Mouse (Mus musculus): ENCODE measurements at regions not wholly inside any gene's neighbourhood (a gene's known extent, or its start where the extent isn't known, plus 50 kb on each side); places are given as distances from the start of the nearest gene placed in this dataset.
"Not testable (repeated sequence)": the region's sequence is repeated elsewhere in the genome, so short reads cannot be mapped to it uniquely, and the experiment has no call there.

- H3K4me2 ChIP-seq (ENCODE audit: low read length), result peak overlapping the region; percentile 20; the same call in 1 of the 2 replicates
Measured at GRCm38 (mm10) chrX:50597626-50598025, 169.3 kb upstream of the Olfr1324 start.

DNA sequence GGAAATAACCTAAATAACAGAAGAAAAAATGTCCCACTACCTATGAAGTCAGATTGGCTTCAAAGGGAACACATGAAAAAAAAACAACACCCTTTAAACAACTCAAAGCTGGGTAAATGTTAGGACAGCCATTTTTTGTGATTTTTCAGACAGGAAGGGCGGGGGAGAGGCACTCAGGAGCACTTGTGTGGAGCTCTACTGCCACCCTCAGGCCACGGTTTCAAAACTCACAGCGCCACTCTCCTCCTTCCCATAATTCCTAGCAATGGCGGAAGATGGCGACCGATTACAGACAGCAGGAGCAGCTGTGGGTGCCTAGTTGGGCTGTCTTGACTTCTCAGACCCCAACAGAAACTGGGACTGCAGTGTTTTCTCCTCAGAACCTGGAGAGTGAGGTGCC, 168.8 kb upstream of the Olfr1324 start:
- no peaks in the 10 kb centered on the region for H3K4me1 ChIP-seq (replicated peaks; ENCODE audit: control insufficient read depth, insufficient read depth, low read length)
- no peaks in the 10 kb centered on the region for H3K9me3 ChIP-seq (ENCODE audit: control insufficient read depth, low read length)
- H3K9ac ChIP-seq (ENCODE audit: low read length), result no peak overlapping the region
- WGBS, result 86% methylated on average over 6 of the region's 6 CpGs
- peaks cover 7% of the 10 kb centered on the region; the same call in 1 of the 2 replicates for H3K36me3 ChIP-seq (ENCODE audit: control insufficient read depth, insufficient read depth, low read length)
- ATAC-seq (replicated peaks; ENCODE audit: low FRiP score, low TSS enrichment, low read depth) (no peak), DNase-seq (ENCODE audit: low spot score) (peak; percentile 84)
- no peaks in the 10 kb centered on the region for H3K27me3 ChIP-seq (replicated peaks; ENCODE audit: control insufficient read depth, insufficient read depth, low read length)
- no peak overlapping the region; the same call in 1 of the 2 replicates for H3K4me3 ChIP-seq (ENCODE audit: low read depth, low read length)
- H3K4me2 ChIP-seq (ENCODE audit: low read length), result peak overlapping the region; percentile 20; the same call in 1 of the 2 replicates
- H3K27ac ChIP-seq (ENCODE audit: low read depth), result no peak overlapping the region

More at GRCm38 (mm10) chrX:50597626-50598025, 169.3 kb upstream of the Olfr1324 start:
- not testable (repeated sequence) for H3K9ac ChIP-seq (ENCODE audit: low read length); H3K27ac ChIP-seq (ENCODE audit: low read depth); H3K4me3 ChIP-seq (ENCODE audit: low read depth, low read length); H3K4me1 ChIP-seq (replicated peaks; ENCODE audit: control insufficient read depth, insufficient read depth, low read length); DNase-seq (ENCODE audit: low spot score); H3K27me3 ChIP-seq (replicated peaks; ENCODE audit: control insufficient read depth, insufficient read depth, low read length); ATAC-seq (replicated peaks; ENCODE audit: low FRiP score, low TSS enrichment, low read depth); H3K9me3 ChIP-seq (ENCODE audit: control insufficient read depth, low read length); H3K36me3 ChIP-seq (ENCODE audit: control insufficient read depth, insufficient read depth, low read length)
- WGBS, result 86% methylated on average over 3 of the region's 3 CpGs

DNA sequence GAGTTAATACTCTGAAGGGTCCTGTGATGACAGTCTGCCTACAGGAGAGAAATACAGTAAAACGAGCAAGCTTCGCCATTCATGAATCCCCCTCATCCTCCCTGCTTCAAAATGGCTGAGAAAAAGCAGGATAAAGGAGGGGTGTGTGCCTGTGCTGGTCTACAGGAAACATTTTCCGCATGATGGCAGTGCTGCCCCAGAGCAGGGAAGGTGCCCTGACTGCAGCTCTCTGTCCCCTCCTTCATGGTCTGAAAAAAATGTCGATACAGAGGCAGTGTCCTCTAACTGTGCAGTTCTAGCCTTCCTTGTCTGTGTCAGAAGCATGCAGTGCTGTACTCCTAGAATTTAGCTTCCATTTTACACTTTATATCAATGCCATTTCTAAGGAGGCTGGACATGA, 166.7 kb upstream of the Olfr1324 start:
- H3K4me3 ChIP-seq (ENCODE audit: low read depth, low read length); ATAC-seq (replicated peaks; ENCODE audit: low FRiP score, low TSS enrichment, low read depth); H3K4me2 ChIP-seq (ENCODE audit: low read length); H3K9me3 ChIP-seq (ENCODE audit: control insufficient read depth, low read length); H3K4me1 ChIP-seq (replicated peaks; ENCODE audit: control insufficient read depth, insufficient read depth, low read length); DNase-seq (ENCODE audit: low spot score); H3K9ac ChIP-seq (ENCODE audit: low read length); H3K27me3 ChIP-seq (replicated peaks; ENCODE audit: control insufficient read depth, insufficient read depth, low read length); H3K36me3 ChIP-seq (ENCODE audit: control insufficient read depth, insufficient read depth, low read length); H3K27ac ChIP-seq (ENCODE audit: low read depth): not testable (repeated sequence)
- WGBS, result 76% methylated on average over 4 of the region's 4 CpGs

GRCm38 (mm10) chrX:50591477-50591876, 163.2 kb upstream of the Olfr1324 start:
- whole genome bisulfite sequencing, result 68% methylated on average over 4 of the region's 4 CpGs
- Histone ChIP-seq H3K9ac (ENCODE audit: low read length) (no peak overlapping the region), H3K27me3 (replicated peaks; ENCODE audit: control insufficient read depth, insufficient read depth, low read length) (no peaks in the 10 kb centered on the region), H3K27ac (ENCODE audit: low read depth) (no peak overlapping the region), H3K4me2 (ENCODE audit: low read length) (peak overlapping the region; percentile 31; the same call in 1 of the 2 replicates), H3K4me3 (ENCODE audit: low read depth, low read length) (no peak overlapping the region), H3K4me1 (replicated peaks; ENCODE audit: control insufficient read depth, insufficient read depth, low read length) (no peaks in the 10 kb centered on the region), H3K36me3 (ENCODE audit: control insufficient read depth, insufficient read depth, low read length) (no peaks in the 10 kb centered on the region), H3K9me3 (ENCODE audit: control insufficient read depth, low read length) (no peaks in the 10 kb centered on the region)
- ATAC-seq (replicated peaks; ENCODE audit: low FRiP score, low TSS enrichment, low read depth) (no peak), DNase-seq (ENCODE audit: low spot score) (peak; percentile 53)

DNA sequence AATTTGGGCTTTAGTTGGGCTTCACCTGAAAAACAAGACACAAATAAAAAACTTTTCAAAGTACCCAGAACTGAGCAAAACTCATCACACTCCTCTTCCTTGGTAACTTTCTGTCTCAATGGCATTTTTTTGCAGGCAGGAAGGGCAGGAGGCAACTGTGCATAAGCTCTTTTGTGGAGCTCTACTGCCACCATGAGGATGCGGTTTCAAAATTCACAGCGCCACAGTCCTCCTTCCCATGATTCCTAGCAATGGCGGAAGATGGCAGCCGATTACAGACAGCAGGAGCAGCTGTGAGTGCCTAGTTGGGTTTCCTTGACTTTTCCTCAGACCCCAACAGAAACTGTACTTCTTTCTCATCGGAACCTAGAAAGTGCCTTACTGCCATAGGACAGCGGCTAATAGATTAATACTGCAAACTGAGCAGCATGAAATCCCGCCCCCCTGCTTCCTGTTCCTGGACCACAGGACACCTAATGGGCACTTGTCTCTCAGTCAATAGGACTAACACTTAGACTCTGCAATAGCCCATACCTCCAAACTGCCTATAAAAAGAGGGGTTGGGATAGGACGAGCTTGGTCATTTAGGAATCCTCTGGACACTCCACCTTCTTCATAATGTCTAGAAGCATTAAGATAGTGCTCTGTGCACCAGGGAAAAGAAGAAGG, 162.5 kb upstream of the Olfr1324 start:
- H3K36me3 ChIP-seq (ENCODE audit: control insufficient read depth, insufficient read depth, low read length), result no peaks in the 10 kb centered on the region
- H3K9me3 ChIP-seq (ENCODE audit: control insufficient read depth, low read length), result no peaks in the 10 kb centered on the region
- H3K27me3 ChIP-seq (replicated peaks; ENCODE audit: control insufficient read depth, insufficient read depth, low read length), result no peaks in the 10 kb centered on the region
- no peak overlapping the region for H3K9ac ChIP-seq (ENCODE audit: low read length)
- H3K4me1 ChIP-seq (replicated peaks; ENCODE audit: control insufficient read depth, insufficient read depth, low read length), result no peaks in the 10 kb centered on the region
- peak overlapping the region; percentile 31 for H3K4me2 ChIP-seq (ENCODE audit: low read length)
- WGBS, result 72% methylated on average over 8 of the region's 8 CpGs
- ATAC-seq (replicated peaks; ENCODE audit: low FRiP score, low TSS enrichment, low read depth) (no peak), DNase-seq (ENCODE audit: low spot score) (peak; percentile 74)
- no peak overlapping the region for H3K27ac ChIP-seq (ENCODE audit: low read depth)
- peak overlapping the region; percentile 11; the same call in 1 of the 2 replicates for H3K4me3 ChIP-seq (ENCODE audit: low read depth, low read length)

DNA sequence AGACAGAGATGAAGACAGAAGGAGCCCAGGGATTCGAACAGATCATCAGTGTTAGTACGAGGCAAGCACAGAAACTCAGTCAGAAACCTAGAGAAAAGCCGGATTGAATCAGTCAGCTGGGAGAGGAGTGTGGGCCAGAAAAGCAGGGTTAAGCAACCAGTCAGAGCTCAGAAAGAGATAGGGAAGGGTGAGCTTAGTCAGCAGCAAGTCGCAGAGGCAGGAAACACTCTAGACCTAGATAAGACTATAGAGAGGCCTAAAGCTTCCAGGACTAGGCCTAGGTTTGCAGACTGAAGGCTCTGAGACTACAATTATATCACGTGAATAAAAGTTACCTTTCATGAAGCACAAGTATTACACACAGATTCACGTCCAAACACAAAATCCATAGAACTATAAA, 160.6 kb upstream of the Olfr1324 start:
- H3K36me3 ChIP-seq (ENCODE audit: control insufficient read depth, insufficient read depth, low read length), result no peaks in the 10 kb centered on the region; the same call in 1 of the 2 replicates
- H3K4me1 ChIP-seq (replicated peaks; ENCODE audit: control insufficient read depth, insufficient read depth, low read length), result no peaks in the 10 kb centered on the region
- no peaks in the 10 kb centered on the region for H3K27me3 ChIP-seq (replicated peaks; ENCODE audit: control insufficient read depth, insufficient read depth, low read length)
- H3K9me3 ChIP-seq (ENCODE audit: control insufficient read depth, low read length), result no peaks in the 10 kb centered on the region
- WGBS, result 86% methylated on average over 6 of the region's 6 CpGs
- H3K9ac ChIP-seq (ENCODE audit: low read length), result no peak overlapping the region
- no peak for ATAC-seq (replicated peaks; ENCODE audit: low FRiP score, low TSS enrichment, low read depth)
- H3K4me2 ChIP-seq (ENCODE audit: low read length), result no peak overlapping the region
- no peak overlapping the region for H3K4me3 ChIP-seq (ENCODE audit: low read depth, low read length)
- no peak for DNase-seq (ENCODE audit: low spot score)
- no peak overlapping the region for H3K27ac ChIP-seq (ENCODE audit: low read depth)

GRCm38 (mm10) chrX:50583741-50584580, 155.7 kb upstream of the Olfr1324 start:
- WGBS, result 76% methylated on average over 12 of the region's 12 CpGs
- Histone ChIP-seq H3K36me3 (ENCODE audit: control insufficient read depth, insufficient read depth, low read length) (no peaks in the 10 kb centered on the region; the same call in 1 of the 2 replicates), H3K27ac (ENCODE audit: low read depth) (no peak overlapping the region), H3K4me2 (ENCODE audit: low read length) (no peak overlapping the region), H3K9me3 (ENCODE audit: control insufficient read depth, low read length) (no peaks in the 10 kb centered on the region), H3K4me1 (replicated peaks; ENCODE audit: control insufficient read depth, insufficient read depth, low read length) (no peaks in the 10 kb centered on the region), H3K9ac (ENCODE audit: low read length) (no peak overlapping the region), H3K27me3 (replicated peaks; ENCODE audit: control insufficient read depth, insufficient read depth, low read length) (no peaks in the 10 kb centered on the region), H3K4me3 (ENCODE audit: low read depth, low read length) (no peak overlapping the region)
- DNase-seq (ENCODE audit: low spot score) (peak; percentile 70), ATAC-seq (replicated peaks; ENCODE audit: low FRiP score, low TSS enrichment, low read depth) (no peak)

- no peaks in the 10 kb centered on the region for H3K9me3 ChIP-seq (ENCODE audit: control insufficient read depth, low read length)
- H3K36me3 ChIP-seq (ENCODE audit: control insufficient read depth, insufficient read depth, low read length), result no peaks in the 10 kb centered on the region; the same call in 1 of the 2 replicates
- ATAC-seq (replicated peaks; ENCODE audit: low FRiP score, low TSS enrichment, low read depth), result no peak
- no peak overlapping the region for H3K27ac ChIP-seq (ENCODE audit: low read depth)
- H3K9ac ChIP-seq (ENCODE audit: low read length), result no peak overlapping the region
- H3K4me3 ChIP-seq (ENCODE audit: low read depth, low read length), result no peak overlapping the region
- WGBS, result 80% methylated on average over 7 of the region's 7 CpGs
- H3K27me3 ChIP-seq (replicated peaks; ENCODE audit: control insufficient read depth, insufficient read depth, low read length), result no peaks in the 10 kb centered on the region
- H3K4me2 ChIP-seq (ENCODE audit: low read length), result peak overlapping the region; percentile 22; the same call in 1 of the 2 replicates
- DNase-seq (ENCODE audit: low spot score), result peak; percentile 80
- no peaks in the 10 kb centered on the region for H3K4me1 ChIP-seq (replicated peaks; ENCODE audit: control insufficient read depth, insufficient read depth, low read length)
Measured at GRCm38 (mm10) chrX:50580200-50580599, 151.9 kb upstream of the Olfr1324 start.
